In the genomic region with DNA sequence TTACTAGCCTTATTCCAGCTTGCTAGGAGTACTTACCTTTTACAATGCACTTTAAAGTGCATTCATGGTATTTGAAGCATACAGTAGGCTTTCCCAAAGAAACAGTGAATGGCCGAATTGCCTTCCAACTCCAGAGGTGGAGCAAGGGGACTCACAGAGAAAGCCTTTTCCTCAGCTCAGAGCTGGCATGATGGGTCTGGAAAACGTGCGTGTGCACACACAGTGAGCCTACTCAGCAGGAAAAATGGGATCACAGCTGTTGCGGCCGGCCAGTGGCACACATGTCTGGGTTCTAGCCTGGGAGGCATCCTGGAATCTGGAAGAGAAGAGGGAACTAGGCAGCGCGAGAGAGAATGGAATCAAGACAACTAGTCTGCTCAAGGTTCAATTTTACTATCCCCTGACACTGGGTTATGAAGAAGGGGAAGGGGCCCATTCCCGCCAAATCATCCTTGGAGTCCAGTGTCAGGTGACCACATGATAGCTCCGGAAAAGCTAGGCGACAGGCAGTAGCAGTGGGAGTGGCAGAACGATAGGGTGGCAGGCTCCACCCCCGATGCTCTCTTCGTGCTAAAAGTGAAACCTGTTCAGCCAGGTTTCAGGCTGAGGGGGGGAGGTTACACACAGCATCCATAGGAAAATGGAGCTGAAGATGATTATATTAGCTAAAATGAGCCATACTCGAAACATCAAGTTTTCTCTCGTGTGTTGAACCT, we compare ENCODE assay signal across 8 mouse cellular contexts. TPM values are rescaled to one million over a fixed set of nuclear protein-coding genes. Genes with fewer than 3 reads are reported as not detected.
A peak's percentile ranks its signal among the peaks of the same experiment; 100 is the strongest.
DNase-seq lines count a peak whose midpoint lies in the region; ATAC-seq and TF ChIP-seq lines count a peak whose summit lies in the region.

No protein-coding gene starts in this region.

- no peaks in the 10 kb centered on the region for H3K4me1 ChIP-seq in cerebellum, adult 2 months (ENCODE audit: control insufficient read depth, insufficient read depth, low read length)
- H3K4me1 ChIP-seq in embryonic facial prominence, embryonic 13.5 days, result peaks cover 11% of the 10 kb centered on the region
- no peaks in the 10 kb centered on the region for H3K4me1 ChIP-seq in intestine, postnatal 0 days (replicated peaks; ENCODE audit: control insufficient read depth, insufficient read depth, low read length)

- no peaks in the 10 kb centered on the region for H3K36me3 ChIP-seq in embryonic facial prominence, embryonic 13.5 days
- no peaks in the 10 kb centered on the region for H3K36me3 ChIP-seq in intestine, postnatal 0 days (ENCODE audit: control insufficient read depth, insufficient read depth)

- no peaks in the 10 kb centered on the region for H3K9me3 ChIP-seq in embryonic facial prominence, embryonic 13.5 days
- no peaks in the 10 kb centered on the region for H3K9me3 ChIP-seq in intestine, postnatal 0 days (ENCODE audit: control insufficient read depth)

- H3K9ac ChIP-seq in embryonic facial prominence, embryonic 13.5 days, result peak overlapping the region; percentile 57
- no peak overlapping the region; the same call in 1 of the 2 replicates for H3K9ac ChIP-seq in intestine, postnatal 0 days (ENCODE audit: low read depth, low read length)

- no peak for TF ChIP-seq CTCF in cerebellum, adult 2 months (IDR thresholded peaks at IDR 0.05; ENCODE audit: borderline replicate concordance, insufficient read depth, low read depth, low read length)
- no peak for TF ChIP-seq CTCF in intestine, postnatal 0 days (IDR thresholded peaks at IDR 0.05; ENCODE audit: low read depth)

- ATAC-seq in embryonic facial prominence, embryonic 13.5 days (ENCODE audit: insufficient number of reproducible peaks, insufficient read depth, low FRiP score, low TSS enrichment, low read depth), result no peak
- ATAC-seq in intestine, postnatal 0 days, result no peak; the same call in 1 of the 2 replicates

- 11% methylated on average over 15 of the region's 15 CpGs for WGBS in cerebellum, adult 2 months
- 14% methylated on average over 15 of the region's 15 CpGs for WGBS in embryonic facial prominence, embryonic 13.5 days
- 13% methylated on average over 15 of the region's 15 CpGs for WGBS in intestine, postnatal 0 days

- H3K27me3 ChIP-seq in cerebellum, adult 2 months (ENCODE audit: control insufficient read depth, insufficient read depth, low read length), result no peaks in the 10 kb centered on the region
- no peaks in the 10 kb centered on the region for H3K27me3 ChIP-seq in embryonic facial prominence, embryonic 13.5 days
- no peaks in the 10 kb centered on the region for H3K27me3 ChIP-seq in intestine, postnatal 0 days (replicated peaks; ENCODE audit: control insufficient read depth, insufficient read depth, low read length)

- H3K27ac ChIP-seq in cerebellum, adult 2 months (ENCODE audit: insufficient read depth, low read length), result no peak overlapping the region
- no peak overlapping the region for H3K27ac ChIP-seq in embryonic facial prominence, embryonic 13.5 days
- H3K27ac ChIP-seq in intestine, postnatal 0 days (ENCODE audit: low read depth, low read length), result no peak overlapping the region

- no peak for TF ChIP-seq POLR2A in cerebellum, adult 2 months (IDR thresholded peaks at IDR 0.05; ENCODE audit: borderline replicate concordance, insufficient read depth, low read length)

- H3K4me3 ChIP-seq in cerebellum, adult 2 months (replicated peaks; ENCODE audit: insufficient read depth, low read depth, low read length), result peak overlapping the region; percentile 45
- H3K4me3 ChIP-seq in embryonic facial prominence, embryonic 13.5 days, result peak overlapping the region; percentile 40
- H3K4me3 ChIP-seq in intestine, postnatal 0 days (ENCODE audit: low read depth, low read length), result peak overlapping the region; percentile 35

- peak overlapping the region; percentile 64 for H3K4me2 ChIP-seq in embryonic facial prominence, embryonic 13.5 days
- H3K4me2 ChIP-seq in intestine, postnatal 0 days (replicated peaks; ENCODE audit: low read depth), result peak overlapping the region; percentile 62

- no peak for DNase-seq in cerebellum, adult 2 months
- no peak for DNase-seq in cerebellum, postnatal 4 days (ENCODE audit: low spot score in 2 of 2)
- peak; percentile 37 for DNase-seq in 416B (ENCODE audit: low read depth)
- DNase-seq in naive thymus-derived CD4-positive, alpha-beta T cell, adult 2 months (ENCODE audit: low read depth), result peak; percentile 67
- no peak for DNase-seq in cerebellum, adult 9-10 months
- no peak for DNase-seq in adrenal gland, adult 8-10 months

RNA-seq across cellular contexts. Expression of a gene that starts 22.3 kb away (rescaled TPM):
- polyA plus RNA-seq in cerebellum, adult 2 months (2012; rRNA removed), result 28.5 and 29.8 TPM in 2 replicates
- 0.79 and 3.3 TPM in 2 replicates for polyA plus RNA-seq in embryonic facial prominence, embryonic 13.5 days (2015; fragmentation: Nextera tagmentation; extraction: Ambion mirVana)
- 0.59 and 0.65 TPM in 2 replicates for polyA plus RNA-seq in intestine, postnatal 0 days (2015; fragmentation: Nextera tagmentation; extraction: Ambion mirVana)
- 10 to 100 TPM in 1 of 4 experiments, 1 to 10 TPM in 3; 2.8 to 10.0 (median 4.6) TPM for total RNA-seq in adrenal gland, adult 8-10 months (2022)

RNA-seq across cellular contexts. Expression of a gene that starts 27.8 kb away (rescaled TPM):
- 42.6 and 43.6 TPM in 2 replicates for polyA plus RNA-seq in cerebellum, adult 2 months (2012; rRNA removed)
- polyA plus RNA-seq in embryonic facial prominence, embryonic 13.5 days (2015; fragmentation: Nextera tagmentation; extraction: Ambion mirVana), result 6.7 and 6.9 TPM in 2 replicates
- 5.0 and 5.4 TPM in 2 replicates for polyA plus RNA-seq in intestine, postnatal 0 days (2015; fragmentation: Nextera tagmentation; extraction: Ambion mirVana)
- 10 to 100 TPM; 18.9 to 21.9 (median 20.6) TPM for total RNA-seq in adrenal gland, adult 8-10 months (2022)

RNA-seq across cellular contexts. Expression of a gene that starts 54.9 kb away (rescaled TPM):
- polyA plus RNA-seq in cerebellum, adult 2 months (2012; rRNA removed), result 49.0 and 57.1 TPM in 2 replicates
- polyA plus RNA-seq in embryonic facial prominence, embryonic 13.5 days (2015; fragmentation: Nextera tagmentation; extraction: Ambion mirVana), result 14.0 and 15.1 TPM in 2 replicates
- 15.0 and 21.2 TPM in 2 replicates for polyA plus RNA-seq in intestine, postnatal 0 days (2015; fragmentation: Nextera tagmentation; extraction: Ambion mirVana)
- total RNA-seq in adrenal gland, adult 8-10 months (2022), result 10 to 100 TPM; 47.2 to 58.3 (median 53.6) TPM

Comparison
In these comparisons a context has a peak if more than half of its experiments do, and no peak if none do; other contexts are left out.
1. DNase-seq: peak in 416B (single experiment) and naive thymus-derived CD4-positive, alpha-beta T cell, adult 2 months (single experiment); none in cerebellum, adult 2 months (0 of 2), cerebellum, postnatal 4 days (0 of 2), cerebellum, adult 9-10 months (single experiment) and adrenal gland, adult 8-10 months (single experiment).
2. Peak in every context shown above with its lines, with median percentiles within 50 percentile points of each other: H3K4me3 ChIP-seq.